Mouse (Mus musculus): Measurements from ENCODE around the gene Mypn.

The Mypn gene

GRCm38 (mm10) chr10:63156919-63157318, 46.8 kb downstream of the Mypn start:
- no peak for DNase-seq (ENCODE audit: extremely low read depth, insufficient read length, low spot score)

GRCm38 (mm10) chr10:63156351-63156750, 47.4 kb downstream of the Mypn start:
- DNase-seq (ENCODE audit: extremely low read depth, insufficient read length, low spot score), result no peak

GRCm38 (mm10) chr10:63155668-63156350, 47.9 kb downstream of the Mypn start:
- no peak for DNase-seq (ENCODE audit: extremely low read depth, insufficient read length, low spot score)

- no peak for DNase-seq (ENCODE audit: extremely low read depth, insufficient read length, low spot score)
Observed at GRCm38 (mm10) chr10:63154726-63155125, 49.0 kb downstream of the Mypn start.

- DNase-seq (ENCODE audit: extremely low read depth, insufficient read length, low spot score), result no peak
Observed at GRCm38 (mm10) chr10:63154226-63154625, 49.5 kb downstream of the Mypn start.

GRCm38 (mm10) chr10:63153563-63153962, 50.2 kb downstream of the Mypn start:
- no peak for DNase-seq (ENCODE audit: extremely low read depth, insufficient read length, low spot score)

GRCm38 (mm10) chr10:63152358-63152757, 51.4 kb downstream of the Mypn start:
- DNase-seq (ENCODE audit: extremely low read depth, insufficient read length, low spot score), result no peak

GRCm38 (mm10) chr10:63142660-63143059, 61.1 kb downstream of the Mypn start:
- no peak for DNase-seq (ENCODE audit: extremely low read depth, insufficient read length, low spot score)

GRCm38 (mm10) chr10:63136436-63136835, 67.3 kb downstream of the Mypn start:
- DNase-seq (ENCODE audit: extremely low read depth, insufficient read length, low spot score), result no peak

GRCm38 (mm10) chr10:63135680-63136079, 68.1 kb downstream of the Mypn start:
- no peak for DNase-seq (ENCODE audit: extremely low read depth, insufficient read length, low spot score)

GRCm38 (mm10) chr10:63133326-63133725, 70.4 kb downstream of the Mypn start:
- DNase-seq (ENCODE audit: extremely low read depth, insufficient read length, low spot score), result no peak

GRCm38 (mm10) chr10:63132356-63132755, 71.4 kb downstream of the Mypn start:
- no peak for DNase-seq (ENCODE audit: extremely low read depth, insufficient read length, low spot score)

GRCm38 (mm10) chr10:63130500-63130899, 73.3 kb downstream of the Mypn start:
- no peak for DNase-seq (ENCODE audit: extremely low read depth, insufficient read length, low spot score)

GRCm38 (mm10) chr10:63128256-63128655, 75.5 kb downstream of the Mypn start:
- peak; percentile 70 for DNase-seq (ENCODE audit: extremely low read depth, insufficient read length, low spot score)

- DNase-seq (ENCODE audit: extremely low read depth, insufficient read length, low spot score), result no peak
Observed at GRCm38 (mm10) chr10:63127156-63127555, 76.6 kb downstream of the Mypn start.

GRCm38 (mm10) chr10:63126116-63126515, 77.6 kb downstream of the Mypn start:
- DNase-seq (ENCODE audit: extremely low read depth, insufficient read length, low spot score), result no peak

- DNase-seq (ENCODE audit: extremely low read depth, insufficient read length, low spot score), result no peak
Observed at GRCm38 (mm10) chr10:63125343-63125742, 78.4 kb downstream of the Mypn start.

- DNase-seq (ENCODE audit: extremely low read depth, insufficient read length, low spot score), result peak; percentile 52
Observed at GRCm38 (mm10) chr10:63124016-63124415, 79.7 kb downstream of the Mypn start.

- no peak for DNase-seq (ENCODE audit: extremely low read depth, insufficient read length, low spot score)
Observed at GRCm38 (mm10) chr10:63123141-63123540, 80.6 kb downstream of the Mypn start.

- DNase-seq (ENCODE audit: extremely low read depth, insufficient read length, low spot score), result no peak
Observed at GRCm38 (mm10) chr10:63122516-63122915, 81.2 kb downstream of the Mypn start.

- no peak for DNase-seq (ENCODE audit: extremely low read depth, insufficient read length, low spot score)
Observed at GRCm38 (mm10) chr10:63121961-63122360, 81.8 kb downstream of the Mypn start.

GRCm38 (mm10) chr10:63119916-63120315, 83.8 kb downstream of the Mypn start:
- DNase-seq (ENCODE audit: extremely low read depth, insufficient read length, low spot score), result no peak

GRCm38 (mm10) chr10:63117583-63117982, 86.2 kb downstream of the Mypn start:
- DNase-seq (ENCODE audit: extremely low read depth, insufficient read length, low spot score), result no peak

Data from 3134 (cell line).